Mouse (Mus musculus): Measurements from ENCODE around the gene Zfp949. TPM values are rescaled to one million over a fixed set of nuclear protein-coding genes. Genes with fewer than 3 reads are reported as not detected.
"Not testable (repeated sequence)": the region's sequence is repeated elsewhere in the genome, so short reads cannot be mapped to it uniquely, and the experiment has no call there.

The Zfp949 gene
- total RNA-seq, 2 experiments from 2014 or later: 7.6 to 9.0 TPM

GRCm38 (mm10) chr9:88539546-88540224, 8.1 kb upstream of the Zfp949 start:
- DNase-seq: no peak

GRCm38 (mm10) chr9:88542816-88543215, 5.0 kb upstream of the Zfp949 start:
- no peak for DNase-seq

DNA sequence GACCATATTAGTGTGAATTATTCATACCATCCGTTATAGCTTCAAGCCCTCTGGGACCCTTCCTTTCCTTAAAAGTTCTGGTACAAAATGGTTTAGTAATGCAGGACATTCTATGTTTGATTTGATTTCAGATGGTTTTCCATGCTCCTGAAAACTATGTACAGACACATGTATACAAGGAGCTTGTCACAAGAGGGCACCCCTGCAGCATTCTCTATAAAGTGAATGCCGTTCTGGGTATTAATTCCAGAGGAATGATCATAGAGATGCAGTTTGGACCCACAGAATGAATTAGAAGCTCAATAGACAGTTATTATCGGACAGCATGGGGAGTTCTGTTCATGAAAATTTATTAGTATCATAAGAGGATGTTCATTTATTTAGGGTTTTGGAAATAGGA, 2.3 kb upstream of the Zfp949 start:
- DNase-seq: no peak

GRCm38 (mm10) chr9:88546166-88546565, 1.7 kb upstream of the Zfp949 start:
- DNase-seq: peak; percentile 57 to 84

- DNase-seq: no peak
Measured at GRCm38 (mm10) chr9:88546657-88547056, 1.2 kb upstream of the Zfp949 start.

DNA sequence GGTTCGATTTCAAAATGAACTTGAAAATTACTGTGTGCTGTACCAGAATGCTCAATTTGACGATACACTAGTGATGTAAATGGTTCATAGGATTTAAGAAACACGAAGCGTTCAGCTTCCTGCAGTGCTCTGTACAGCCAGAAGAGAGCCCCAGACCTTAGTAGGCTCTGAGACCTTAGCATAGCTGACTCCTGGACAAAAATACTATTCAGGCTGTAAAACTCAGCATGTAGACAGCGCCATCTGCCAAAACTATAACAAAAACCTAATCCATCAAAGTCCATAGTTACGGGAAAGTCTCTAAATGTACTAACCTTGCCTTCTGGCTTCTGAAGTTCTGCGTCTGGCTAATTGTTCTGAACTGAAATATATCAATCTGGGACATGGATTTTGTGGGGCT, 550 bp upstream of the Zfp949 start:
- peak; percentile 26 to 50 for DNase-seq

- no peak for DNase-seq
Measured at GRCm38 (mm10) chr9:88548614-88548945, 760 bp downstream of the Zfp949 start.

DNA sequence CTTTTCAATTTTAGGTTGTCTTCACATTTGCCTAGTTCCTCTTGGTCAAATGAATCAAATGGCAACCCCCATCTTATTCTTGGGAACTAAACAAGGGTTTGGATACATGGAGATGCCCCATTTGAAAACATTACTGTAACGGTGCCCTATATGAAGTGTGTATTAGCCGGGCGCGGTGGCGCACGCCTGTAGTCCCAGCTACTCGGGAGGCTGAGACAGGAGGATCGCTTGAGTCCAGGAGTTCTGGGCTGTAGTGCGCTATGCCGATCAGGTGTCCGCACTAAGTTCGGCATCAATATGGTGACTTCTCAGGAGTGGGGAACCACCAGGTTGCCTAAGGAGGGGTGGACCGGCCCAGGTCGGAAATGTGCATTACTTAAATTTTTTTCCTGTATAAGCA, 5.3 kb downstream of the Zfp949 start:
- DNase-seq: no peak

DNA sequence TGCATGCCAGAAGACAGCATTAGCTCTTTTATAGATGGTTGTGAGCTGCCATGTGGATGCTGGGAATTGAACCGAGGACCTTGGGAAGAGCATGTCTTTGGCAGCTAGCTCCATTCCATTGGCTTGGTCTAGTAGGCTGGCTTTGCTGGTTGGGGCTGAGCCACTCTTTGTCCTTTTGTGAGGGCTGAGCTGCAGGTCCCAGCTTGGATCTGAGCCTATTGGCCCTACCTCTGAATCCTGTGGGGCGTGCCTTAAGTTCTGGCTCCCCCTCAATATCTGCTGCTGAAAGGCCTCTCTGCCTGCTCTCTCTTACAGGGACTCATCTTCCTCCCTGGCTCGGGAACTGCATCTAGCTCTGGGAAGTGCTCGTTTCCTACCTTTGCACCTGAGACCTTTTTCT, 10.3 kb downstream of the Zfp949 start:
- DNase-seq: no peak

DNA sequence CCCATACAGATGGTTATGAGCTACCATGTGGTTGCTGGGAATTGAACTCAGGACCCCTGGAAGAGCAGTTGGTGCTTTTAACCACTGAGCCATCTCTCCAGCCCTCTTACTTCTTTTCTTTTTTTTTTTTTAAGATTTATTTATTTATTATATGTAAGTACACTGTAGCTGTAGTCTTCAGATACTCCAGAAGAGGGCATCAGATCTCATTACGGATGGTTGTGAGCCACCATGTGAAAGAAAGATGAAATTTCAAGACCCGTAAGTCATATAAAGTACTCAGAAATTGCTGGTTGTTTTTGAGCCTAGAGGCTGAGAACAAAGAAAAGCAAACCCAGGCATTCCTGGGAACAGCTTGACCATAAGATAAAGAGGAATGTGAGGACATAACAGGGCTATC, 13.7 kb downstream of the Zfp949 start:
- not testable (repeated sequence) for DNase-seq

DNA sequence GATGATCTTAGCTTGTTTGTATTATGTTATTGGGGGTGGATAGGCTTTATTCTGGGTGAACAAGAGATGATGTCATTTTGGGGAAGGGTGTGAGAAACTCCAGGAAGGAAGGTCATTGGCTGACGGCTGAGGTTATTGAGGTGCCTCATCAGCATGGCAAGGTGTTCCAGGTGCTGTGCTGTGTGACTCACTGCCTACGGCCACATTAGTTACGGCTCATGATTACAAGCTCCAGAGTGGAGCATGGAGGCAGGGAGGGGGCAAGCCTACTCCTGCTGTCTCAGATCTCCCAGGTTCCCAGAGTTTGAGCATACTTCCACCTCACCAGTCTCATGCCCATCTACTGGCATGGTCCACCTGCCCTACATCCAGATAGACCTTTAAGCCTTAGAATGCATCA, 22.7 kb downstream of the Zfp949 start:
- not testable (repeated sequence) for DNase-seq

DNA sequence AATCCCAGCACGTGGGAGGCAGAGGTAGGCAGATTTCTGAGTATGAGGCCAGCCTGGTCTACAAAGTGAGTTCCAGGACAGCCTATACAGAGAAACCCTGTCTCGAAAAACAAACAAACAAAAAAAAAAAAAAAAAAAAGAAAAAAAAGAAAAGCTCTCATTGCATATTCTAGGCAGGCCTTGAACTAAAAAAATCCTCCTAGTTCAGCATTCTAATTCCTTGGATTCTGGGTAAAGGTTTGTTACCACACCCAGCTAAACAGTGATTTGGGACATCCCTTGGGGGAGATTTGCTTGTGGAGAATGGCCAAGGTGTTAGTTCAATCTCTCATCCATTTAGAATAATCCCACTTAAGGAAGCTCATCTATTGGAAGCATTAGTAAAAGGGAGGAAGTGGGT, 32.8 kb downstream of the Zfp949 start, which contains the start of gene Trim43a:
Gene Trim43a (plus strand): TSS at position 301 of the 400 bp plus-strand sequence.
- not testable (repeated sequence) for DNase-seq

- not testable (repeated sequence) for DNase-seq
Measured at GRCm38 (mm10) chr9:88593708-88594107, 45.9 kb downstream of the Zfp949 start.

- peak; percentile 99 to 100 for DNase-seq
Measured at GRCm38 (mm10) chr9:88599206-88600162, 51.7 kb downstream of the Zfp949 start.

Other genes starting within 250 kb of the Zfp949 start
- gene Nt5e, start 220.8 kb upstream of the Zfp949 start, total RNA-seq (2021): 10 to 100 TPM; 10.7 to 16.7 TPM
- gene Snx14, start 109.1 kb upstream of the Zfp949 start, total RNA-seq (2021): 10 to 100 TPM; 23.3 to 24.9 TPM
- under 1 TPM in 1 of 2 experiments, not detected in 1; 0.65 TPM for gene Gm20537, start 91.4 kb upstream of the Zfp949 start, total RNA-seq (2021)
- gene Syncrip, start 65.4 kb upstream of the Zfp949 start, total RNA-seq (2021): 10 to 100 TPM; 56.1 to 61.2 TPM
- gene Trim43a, start 32.9 kb downstream of the Zfp949 start, total RNA-seq (2021): not detected
- 10 to 100 TPM; 14.3 to 20.7 TPM for gene Mthfsl, start 172.3 kb downstream of the Zfp949 start, total RNA-seq (2021)
- gene Bcl2a1d, start 183.9 kb downstream of the Zfp949 start, total RNA-seq (2021): 1 to 10 TPM in 1 of 2 experiments, under 1 TPM in 1; 0.72 to 2.0 TPM